ENCODE assay signal across 31 mouse cellular contexts in the genomic region with DNA sequence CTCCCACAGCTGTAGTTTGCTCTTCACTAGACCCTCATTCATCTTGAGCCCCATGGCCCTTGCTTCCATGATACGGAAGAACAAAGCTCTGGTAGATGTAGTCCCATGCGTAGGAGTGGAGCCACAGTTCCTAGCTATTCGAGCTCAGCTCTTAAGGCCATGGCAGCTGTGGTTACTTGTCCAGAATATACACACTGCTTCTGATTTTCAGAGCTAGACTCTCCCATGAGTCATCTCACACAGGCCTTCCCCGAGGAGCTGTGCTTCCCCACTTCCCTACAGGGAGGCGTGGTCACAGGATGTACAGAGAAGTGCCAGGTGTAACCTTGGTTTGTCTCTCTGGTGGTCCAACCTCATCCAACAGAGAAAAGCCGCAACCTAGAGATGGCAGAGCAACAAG.
A peak's percentile ranks its signal among the peaks of the same experiment; 100 is the strongest.
DNase-seq lines count a peak whose midpoint lies in the region; ATAC-seq and TF ChIP-seq lines count a peak whose summit lies in the region.
"Had no signal": no experiment of that assay in that cellular context is flagged by ENCODE, and none has a peak within 500 bp of the region (broad histone marks: within the 10 kb centered on the region; RNA-seq: fewer than 3 reads in every experiment).

No protein-coding gene starts in this region.

- H3K4me3 ChIP-seq in midbrain, postnatal 0 days (ENCODE audit: low read depth, low read length) = no peak overlapping the region
- H3K4me3 ChIP-seq in hindbrain, postnatal 0 days (ENCODE audit: low read length) = no peak overlapping the region
- H3K4me3 ChIP-seq: embryonic facial prominence, embryonic 10.5 days; embryonic facial prominence, embryonic 13.5 days; erythroblast, embryonic 14.5 days; forebrain, embryonic 12.5 days; forebrain, embryonic 15.5 days; gastrocnemius, adult 2 months; hindbrain, embryonic 10.5 days; hindbrain, embryonic 13.5 days had no signal

- H3K4me2 ChIP-seq in midbrain, postnatal 0 days (ENCODE audit: low read depth, low read length, poor library complexity, severe bottlenecking) = no peak overlapping the region
- no peak overlapping the region for H3K4me2 ChIP-seq in hindbrain, postnatal 0 days (ENCODE audit: low read depth, low read length)
- H3K4me2 ChIP-seq: embryonic facial prominence, embryonic 13.5 days; forebrain, embryonic 12.5 days; forebrain, embryonic 15.5 days; heart, embryonic 11.5 days; hindbrain, embryonic 13.5 days had no signal

- no peak for ATAC-seq in midbrain, postnatal 0 days (ENCODE audit: low FRiP score)
- ATAC-seq in hindbrain, postnatal 0 days = no peak
- ATAC-seq: CD4-positive, CD25-positive, alpha-beta regulatory T cell, adult 4 months; forebrain, embryonic 15.5 days; hindbrain, embryonic 16.5 days; inflammation-experienced regulatory T-cells, adult 6 months; intestine, embryonic 16.5 days; Patski had no signal

- TF ChIP-seq CTCF in midbrain, postnatal 0 days (IDR thresholded peaks at IDR 0.05) = no peak
- TF ChIP-seq CTCF in hindbrain, postnatal 0 days (IDR thresholded peaks at IDR 0.05; ENCODE audit: low read depth) = no peak

- H3K36me3 ChIP-seq in midbrain, postnatal 0 days (ENCODE audit: insufficient read depth, low read length) = no peaks in the 10 kb centered on the region
- H3K36me3 ChIP-seq in hindbrain, postnatal 0 days (ENCODE audit: insufficient read depth, low read length) = no peaks in the 10 kb centered on the region
- H3K36me3 ChIP-seq: embryonic facial prominence, embryonic 10.5 days; embryonic facial prominence, embryonic 13.5 days; forebrain, embryonic 12.5 days; forebrain, embryonic 15.5 days; hindbrain, embryonic 10.5 days; hindbrain, embryonic 13.5 days had no signal

- no peaks in the 10 kb centered on the region for H3K9me3 ChIP-seq in midbrain, postnatal 0 days (ENCODE audit: low read length)
- H3K9me3 ChIP-seq in hindbrain, postnatal 0 days (ENCODE audit: low read length) = no peaks in the 10 kb centered on the region
- H3K9me3 ChIP-seq: embryonic facial prominence, embryonic 10.5 days; embryonic facial prominence, embryonic 13.5 days; forebrain, embryonic 12.5 days; forebrain, embryonic 15.5 days; hindbrain, embryonic 10.5 days; hindbrain, embryonic 13.5 days had no signal

- no peak overlapping the region for H3K9ac ChIP-seq in midbrain, postnatal 0 days (replicated peaks; ENCODE audit: low read length, poor library complexity, severe bottlenecking)
- H3K9ac ChIP-seq in hindbrain, postnatal 0 days (replicated peaks; ENCODE audit: low read length) = no peak overlapping the region
- H3K9ac ChIP-seq: embryonic facial prominence, embryonic 13.5 days; forebrain, embryonic 12.5 days; forebrain, embryonic 15.5 days; hindbrain, embryonic 13.5 days had no signal

- no peaks in the 10 kb centered on the region for H3K4me1 ChIP-seq in midbrain, postnatal 0 days (ENCODE audit: insufficient read depth, low read length)
- H3K4me1 ChIP-seq in hindbrain, postnatal 0 days (ENCODE audit: insufficient read depth, low read length) = 0 out of 2 replicates have a peak, but pooled peaks cover 6% of the 10 kb centered on the region
- H3K4me1 ChIP-seq: embryonic facial prominence, embryonic 13.5 days; forebrain, embryonic 12.5 days; forebrain, embryonic 15.5 days; hindbrain, embryonic 13.5 days had no signal

- WGBS in midbrain, postnatal 0 days = 86% methylated on average over 6 of the region's 6 CpGs
- WGBS in hindbrain, postnatal 0 days = 88% methylated on average over 6 of the region's 6 CpGs

- DNase-seq in 3134 (ENCODE audit: extremely low read depth, insufficient read length, low spot score) (peak; percentile 16), 3T3-L1 (ENCODE audit: low read depth, low spot score) (peak; percentile 74), NIH3T3 (ENCODE audit: low read depth) (peak; percentile 58)
- DNase-seq in midbrain, postnatal 0 days (ENCODE audit: low spot score) = no peak
- no peak for DNase-seq in kidney, postnatal 25 days
- no peak for DNase-seq in hindbrain, postnatal 0 days (ENCODE audit: low spot score)
- DNase-seq: adrenal gland, postnatal 10 days; adrenal gland, postnatal 36 days; B cell, adult 2 months; cerebellum, adult 11 months; cerebellum, adult 2 months; cerebellum, adult 9-11 months; cerebellum, postnatal 36 days; embryo, embryonic 11 days; gastrocnemius, adult 2 months; gastrocnemius, postnatal 14 days; heart, adult 11 months; heart, postnatal 36 days had no signal

- H3K27me3 ChIP-seq in midbrain, postnatal 0 days (ENCODE audit: insufficient read depth, low read length) = no peaks in the 10 kb centered on the region
- H3K27me3 ChIP-seq in hindbrain, postnatal 0 days (ENCODE audit: insufficient read depth, low read length) = no peaks in the 10 kb centered on the region
- H3K27me3 ChIP-seq: embryonic facial prominence, embryonic 13.5 days; forebrain, embryonic 12.5 days; forebrain, embryonic 15.5 days; hindbrain, embryonic 13.5 days; Patski had no signal

- no peak overlapping the region for H3K27ac ChIP-seq in midbrain, postnatal 0 days (ENCODE audit: low read depth, low read length)
- H3K27ac ChIP-seq in hindbrain, postnatal 0 days = no peak overlapping the region
- H3K27ac ChIP-seq: embryonic facial prominence, embryonic 10.5 days; embryonic facial prominence, embryonic 13.5 days; forebrain, embryonic 12.5 days; forebrain, embryonic 15.5 days; gastrocnemius, adult 2 months; hindbrain, embryonic 10.5 days; hindbrain, embryonic 13.5 days had no signal

Comparison
In these comparisons a context has a peak if more than half of its experiments do, and no peak if none do; other contexts are left out.
1. DNase-seq: peak in 3134 (single experiment), 3T3-L1 (single experiment) and NIH3T3 (single experiment); none in midbrain, postnatal 0 days (single experiment), kidney, postnatal 25 days (0 of 2) and hindbrain, postnatal 0 days (single experiment).